Mouse (Mus musculus) ES-E14 (cell line): Measurements from ENCODE around the gene Susd4.

Source experiments
- MAFK ChIP-seq: IDR thresholded peaks from 2 replicates; pipeline ENCODE4 v1.6.1; 2014; ENCODE audit warnings: mild to moderate bottlenecking, low read depth, low read length, inconsistent platforms; ENCODE audit not compliant: insufficient read depth
- ZNF384 ChIP-seq: IDR thresholded peaks from 2 replicates; pipeline ENCODE4 v1.6.1; 2012; ENCODE audit warnings: low read depth, low read length, inconsistent platforms

DNA sequence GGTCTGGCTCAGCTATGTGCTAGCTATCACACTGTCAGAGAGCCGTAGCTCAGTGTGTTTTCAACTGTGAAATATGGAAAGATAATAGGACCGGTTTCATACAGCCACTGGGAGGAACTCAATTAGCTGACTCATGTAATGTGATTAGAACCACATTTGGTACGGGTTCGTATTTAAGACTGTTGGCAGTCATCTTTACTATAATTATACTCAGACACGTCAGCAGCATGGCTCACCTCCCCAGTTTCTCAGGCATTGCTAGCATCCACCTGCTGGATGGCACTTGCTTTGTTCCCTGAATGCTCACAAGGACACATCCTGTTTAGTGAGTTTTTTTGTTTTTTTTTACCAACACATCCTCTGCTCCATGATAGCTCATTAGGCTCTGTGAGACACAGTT, 138.4 kb downstream of the Susd4 start:
- TF ChIP-seq ZNF384 (no peak), MAFK (no peak)
